Mouse (Mus musculus): ENCODE measurements around the gene Pdk3.

DNA sequence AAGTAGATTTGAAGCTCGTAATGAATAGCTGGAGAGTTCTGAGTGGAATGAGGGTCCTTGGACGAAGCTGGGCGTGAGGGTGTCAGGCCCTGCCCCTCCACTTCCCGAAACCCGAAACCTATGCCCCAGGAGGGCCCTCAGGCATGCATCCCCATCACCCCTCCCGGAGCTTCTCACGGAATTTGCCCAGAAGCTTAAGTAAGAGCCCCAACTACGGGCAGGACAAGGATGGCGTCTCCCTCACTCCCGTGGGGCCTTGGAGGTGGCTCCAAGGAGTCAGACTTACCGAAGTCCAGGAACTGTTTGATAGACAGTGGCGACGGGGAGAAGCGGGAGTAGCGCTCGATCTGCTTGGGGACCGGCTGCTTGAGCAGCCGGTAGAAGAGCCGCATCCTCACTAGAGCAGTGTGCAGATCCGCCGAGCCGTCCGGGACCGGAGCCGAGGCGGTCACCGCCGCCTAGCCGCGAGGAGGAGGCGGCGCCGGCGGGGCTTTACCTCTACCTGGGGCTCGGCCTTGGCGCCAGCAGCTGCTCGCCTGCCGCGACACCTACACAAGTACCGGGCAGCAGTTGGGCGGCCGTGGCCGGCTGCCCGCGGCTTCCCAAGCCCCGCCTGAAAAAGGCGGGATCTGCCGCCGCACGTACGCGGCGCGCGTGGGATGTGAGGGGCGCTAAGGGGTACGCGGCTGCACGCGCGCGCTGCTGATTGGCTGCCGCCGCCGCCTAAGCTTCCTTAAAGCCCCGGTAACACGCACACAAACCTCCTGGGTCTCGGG, at the start of gene Pdk3:
- TF ChIP-seq CTCF (IDR thresholded peaks at IDR 0.05; ENCODE audit: borderline replicate concordance, extremely low read depth, insufficient read depth, insufficient read length) (no peak), POLR2A (IDR thresholded peaks at IDR 0.05; ENCODE audit: borderline replicate concordance, extremely low read depth, insufficient read depth, insufficient read length, poor library complexity, severe bottlenecking) (peak; percentile 55; the same call in 1 of the 2 replicates)

Measured in brain, embryonic 14.5 days (tissue).